8 mouse cellular contexts compared by ENCODE assay signal in genomic region chr7:24902630-24903443, GRCm38 (mm10). TPM values are rescaled to one million over a fixed set of nuclear protein-coding genes. Genes with fewer than 3 reads are reported as not detected.
DNase-seq lines count a peak whose midpoint lies in the region; ATAC-seq and TF ChIP-seq lines count a peak whose summit lies in the region.

TSS of gene Arhgef1 (plus strand) at chr7:24902912.

- no peak for TF ChIP-seq CTCF in brain, embryonic 14.5 days (IDR thresholded peaks at IDR 0.05; ENCODE audit: borderline replicate concordance, extremely low read depth, insufficient read depth, insufficient read length)
- no peak for TF ChIP-seq CTCF in lung, postnatal 0 days (IDR thresholded peaks at IDR 0.05)

- peaks cover 1 to 22% of the 10 kb centered on the region in 2 experiments for H3K4me1 ChIP-seq in ES-E14 (ENCODE audit: control insufficient read depth in 2 of 2, insufficient read depth in 2 of 2, low read length in 2 of 2, poor library complexity in 1 of 2)
- peaks cover 5% of the 10 kb centered on the region; the same call in 1 of the 2 replicates for H3K4me1 ChIP-seq in forebrain, embryonic 11.5 days (replicated peaks; ENCODE audit: control insufficient read depth, insufficient read depth, low read length)
- H3K4me1 ChIP-seq in lung, postnatal 0 days (ENCODE audit: insufficient read depth, low read depth, low read length) = peaks cover 17% of the 10 kb centered on the region; the same call in 1 of the 2 replicates

- DNase-seq in ES-E14 (ENCODE audit: low read depth, low spot score) = no peak
- DNase-seq in brain, embryonic 14.5 days (ENCODE audit: low read depth) = peak; percentile 42
- DNase-seq in forebrain, embryonic 11.5 days (ENCODE audit: low spot score) = peak; percentile 77
- DNase-seq in heart, postnatal 25 days (ENCODE audit: low spot score) = peak; percentile 61
- DNase-seq in large intestine, adult 2 months (ENCODE audit: low read depth, low spot score) = peak; percentile 44
- peak; percentile 91 for DNase-seq in lung, postnatal 0 days (ENCODE audit: low spot score)
- DNase-seq in ovary, postnatal 10 days (ENCODE audit: low spot score) = peak; percentile 52
- peak; percentile 90 for DNase-seq in thymus, postnatal 4 days

- no peak for TF ChIP-seq POLR2A in brain, embryonic 14.5 days (IDR thresholded peaks at IDR 0.05; ENCODE audit: borderline replicate concordance, extremely low read depth, insufficient read depth, insufficient read length, poor library complexity, severe bottlenecking)

- H3K9ac ChIP-seq in ES-E14 (ENCODE audit: insufficient read depth, low read depth, low read length, poor library complexity, severe bottlenecking) = peak within 1 kb of the TSS; percentile 50
- H3K9ac ChIP-seq in forebrain, embryonic 11.5 days (ENCODE audit: low read length) = peak within 1 kb of the TSS; percentile 77
- H3K9ac ChIP-seq in lung, postnatal 0 days (replicated peaks; ENCODE audit: low read depth) = peak within 1 kb of the TSS; percentile 86

- TF ChIP-seq EP300 in lung, postnatal 0 days (IDR thresholded peaks at IDR 0.05) = no peak

- WGBS in forebrain, embryonic 11.5 days = 6% methylated on average over 56 of the region's 68 CpGs
- 3% methylated on average over 67 of the region's 68 CpGs for WGBS in large intestine, adult 2 months
- WGBS in lung, postnatal 0 days = 4% methylated on average over 54 of the region's 68 CpGs

- ATAC-seq in forebrain, embryonic 11.5 days (replicated peaks; ENCODE audit: low FRiP score) = no peak
- peak; percentile 59 for ATAC-seq in lung, postnatal 0 days

- no peaks in the 10 kb centered on the region for H3K9me3 ChIP-seq in ES-E14 (ENCODE audit: control insufficient read depth, insufficient read depth, low read depth, low read length)
- H3K9me3 ChIP-seq in forebrain, embryonic 11.5 days (ENCODE audit: control insufficient read depth, low read length) = no peaks in the 10 kb centered on the region
- no peaks in the 10 kb centered on the region for H3K9me3 ChIP-seq in lung, postnatal 0 days (ENCODE audit: low read length)

- peak within 1 kb of the TSS; percentile 72 for H3K4me2 ChIP-seq in forebrain, embryonic 11.5 days (ENCODE audit: low read depth, low read length, severe bottlenecking)
- H3K4me2 ChIP-seq in lung, postnatal 0 days (replicated peaks; ENCODE audit: low read depth, low read length) = peak within 1 kb of the TSS; percentile 89

- intact Hi-C loops in heart, postnatal 25 days (cut with DNase I) = no loop called here

- no peaks in the 10 kb centered on the region for H3K27me3 ChIP-seq in forebrain, embryonic 11.5 days (ENCODE audit: control insufficient read depth, insufficient read depth, low read length)
- no peaks in the 10 kb centered on the region for H3K27me3 ChIP-seq in lung, postnatal 0 days (replicated peaks; ENCODE audit: insufficient read depth, low read length)

- in situ Hi-C loops in ES-E14 (cut with MboI; ENCODE audit: low sequenced_read_pairs in 2 of 2, unreplicated experiment in 2 of 2) = no loop called here

- peak within 1 kb of the TSS; percentile 65 to 93 for H3K4me3 ChIP-seq in ES-E14 (ENCODE audit: insufficient read depth in 1 of 2, low read depth in 1 of 2, low read length in 2 of 2, poor library complexity in 1 of 2, severe bottlenecking in 1 of 2)
- peak within 1 kb of the TSS; percentile 63 for H3K4me3 ChIP-seq in forebrain, embryonic 11.5 days (ENCODE audit: low read depth, low read length)
- H3K4me3 ChIP-seq in lung, postnatal 0 days (ENCODE audit: low read depth, low read length) = peak within 1 kb of the TSS; percentile 74

- no peaks in the 10 kb centered on the region for H3K36me3 ChIP-seq in ES-E14 (ENCODE audit: control insufficient read depth, insufficient read depth, low read length, poor library complexity, severe bottlenecking)
- no peaks in the 10 kb centered on the region for H3K36me3 ChIP-seq in forebrain, embryonic 11.5 days (ENCODE audit: control insufficient read depth, insufficient read depth, low read length)
- H3K36me3 ChIP-seq in lung, postnatal 0 days (ENCODE audit: insufficient read depth, low read length) = no peaks in the 10 kb centered on the region; the same call in 1 of the 2 replicates

- H3K27ac ChIP-seq in ES-E14 (ENCODE audit: insufficient read depth, low read depth, low read length, poor library complexity, severe bottlenecking) = no peak within 1 kb of the TSS
- no peak within 1 kb of the TSS; the same call in 1 of the 2 replicates for H3K27ac ChIP-seq in forebrain, embryonic 11.5 days (ENCODE audit: low read depth, low read length)
- H3K27ac ChIP-seq in lung, postnatal 0 days (ENCODE audit: low read length) = peak within 1 kb of the TSS; percentile 95

TF ChIP-seq in ES-E14, 5 proteins besides CTCF, POLR2A, EP300 and RAD21:
- TF ChIP-seq ZC3H11A (IDR thresholded peaks at IDR 0.05; ENCODE audit: borderline replicate concordance, low read depth, low read length) (no peak), HCFC1 (IDR thresholded peaks at IDR 0.05; ENCODE audit: borderline replicate concordance, insufficient read depth, low read length) (no peak), ZNF384 (IDR thresholded peaks at IDR 0.05; ENCODE audit: low read depth, low read length) (no peak), CHD2 (IDR thresholded peaks at IDR 0.05; ENCODE audit: low read depth, low read length) (no peak), MAFK (IDR thresholded peaks at IDR 0.05; ENCODE audit: insufficient read depth, low read depth, low read length) (no peak)

RNA-seq across cellular contexts. Expression of gene Arhgef1, which starts in this region (rescaled TPM):
- total RNA-seq in ES-E14 (2012; rRNA removed) = 32.1 and 40.0 TPM in 2 replicates
- 196 and 264 TPM in 2 replicates for polyA plus RNA-seq in brain, embryonic 14.5 days (2012; rRNA removed)
- polyA plus RNA-seq in forebrain, embryonic 11.5 days (2014; fragmentation: Nextera tagmentation; extraction: Ambion mirVana) = 65.7 and 69.5 TPM in 2 replicates
- total RNA-seq in heart, postnatal 25 days (2021) = 10 to 100 TPM; 47.8 to 51.8 TPM
- polyA plus RNA-seq in large intestine, adult 2 months (2012; rRNA removed) = 114 and 145 TPM in 2 replicates
- 123 and 143 TPM in 2 replicates for polyA plus RNA-seq in lung, postnatal 0 days (2015; fragmentation: Nextera tagmentation; extraction: Ambion mirVana)
